Mouse (Mus musculus) lung, postnatal 14 days (tissue): ENCODE data around the gene Snx4.
"Not testable (repeated sequence)": the region's sequence is repeated elsewhere in the genome, so short reads cannot be mapped to it uniquely, and the experiment has no call there.

Experiments
- DNase-seq: peaks from one replicate; pipeline ENCODE4 v3.0.0; 2021

Snx4 gene

GRCm38 (mm10) chr16:33251194-33252051 lies at the start of gene Snx4:
Snx4 (plus strand) TSS chr16:33251442.
- peak; percentile 96 for DNase-seq

GRCm38 (mm10) chr16:33210812-33211211 lies 40.4 kb upstream of the Snx4 start:
- no peak for DNase-seq

- DNase-seq: no peak
These were observed 34.8 kb upstream of the Snx4 start for GRCm38 (mm10) chr16:33216313-33217003.

- not testable (repeated sequence) for DNase-seq
These were observed 33.6 kb upstream of the Snx4 start for GRCm38 (mm10) chr16:33217553-33218085.

GRCm38 (mm10) chr16:33222482-33222881 lies 28.8 kb upstream of the Snx4 start:
- DNase-seq: no peak

DNA sequence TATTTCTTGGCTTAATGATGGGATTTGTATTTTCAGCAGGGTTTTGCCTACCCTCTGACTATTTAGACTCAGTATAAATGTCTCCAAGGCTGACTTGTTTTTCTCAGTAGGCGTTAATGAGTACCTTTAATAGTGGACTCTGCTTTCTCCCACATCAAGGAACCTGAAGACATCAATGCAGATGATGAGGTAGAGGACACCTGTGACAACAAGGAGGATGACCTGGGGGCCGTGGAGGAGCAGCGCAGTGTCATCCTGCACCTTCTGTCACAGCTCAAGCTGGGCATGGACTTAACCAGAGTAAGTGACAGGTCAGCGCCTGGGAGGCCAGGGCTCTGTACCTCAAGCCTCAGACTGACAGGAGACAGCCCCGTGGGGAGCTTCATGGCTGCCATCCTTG lies 26.9 kb upstream of the Snx4 start:
- no peak for DNase-seq

- no peak for DNase-seq
These were observed 17.1 kb upstream of the Snx4 start for GRCm38 (mm10) chr16:33234128-33234527.

GRCm38 (mm10) chr16:33236151-33236550 lies 15.1 kb upstream of the Snx4 start:
- no peak for DNase-seq

GRCm38 (mm10) chr16:33239305-33239704 lies 11.9 kb upstream of the Snx4 start:
- no peak for DNase-seq

DNA sequence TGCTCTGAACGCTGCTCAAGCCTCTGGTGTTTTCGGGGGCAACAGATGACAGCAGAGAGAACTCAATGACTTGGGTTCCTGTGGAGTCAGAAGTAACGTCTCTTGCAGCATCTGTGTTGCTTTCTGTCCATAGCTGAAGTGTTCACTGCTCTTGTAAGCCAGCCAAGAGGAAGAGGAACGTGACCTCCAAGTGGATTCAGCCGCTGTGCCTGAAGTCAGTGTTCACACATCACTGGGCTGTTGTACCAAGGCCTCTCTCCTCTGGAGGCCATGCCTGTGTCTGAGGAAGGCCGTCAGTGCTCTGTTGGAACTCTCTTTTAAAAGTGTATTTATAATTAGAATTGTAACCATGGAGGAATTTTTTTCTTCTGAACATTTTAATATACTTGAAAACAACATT lies 9.2 kb upstream of the Snx4 start:
- DNase-seq: no peak

GRCm38 (mm10) chr16:33244136-33244691 lies 7.0 kb upstream of the Snx4 start:
- DNase-seq: no peak

DNA sequence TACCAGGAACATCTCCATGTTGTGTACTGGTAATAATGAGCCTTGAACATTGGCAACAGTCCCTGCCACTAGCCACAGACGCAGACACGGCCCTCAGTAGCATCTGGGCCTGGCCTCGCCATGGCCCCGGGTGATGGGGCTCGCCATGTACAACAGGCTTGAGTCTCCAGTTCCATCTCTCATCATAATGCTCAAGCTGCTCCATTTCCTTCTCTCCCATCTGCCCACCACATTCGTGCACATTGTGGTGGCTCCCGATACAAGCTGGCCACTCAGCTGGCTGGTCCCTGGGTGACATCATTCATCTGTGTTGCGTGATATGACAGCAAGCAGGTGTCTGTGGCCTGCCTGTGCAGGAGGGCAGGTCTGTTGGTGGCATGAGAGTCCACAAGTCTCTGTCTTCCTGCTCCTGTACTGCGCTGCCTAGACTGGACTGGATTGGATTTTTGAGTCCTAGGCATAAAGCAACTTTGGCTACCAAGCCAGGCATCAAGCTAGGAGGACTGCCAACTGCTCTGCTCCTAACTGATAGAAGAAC lies 6.2 kb upstream of the Snx4 start:
- DNase-seq: no peak

DNA sequence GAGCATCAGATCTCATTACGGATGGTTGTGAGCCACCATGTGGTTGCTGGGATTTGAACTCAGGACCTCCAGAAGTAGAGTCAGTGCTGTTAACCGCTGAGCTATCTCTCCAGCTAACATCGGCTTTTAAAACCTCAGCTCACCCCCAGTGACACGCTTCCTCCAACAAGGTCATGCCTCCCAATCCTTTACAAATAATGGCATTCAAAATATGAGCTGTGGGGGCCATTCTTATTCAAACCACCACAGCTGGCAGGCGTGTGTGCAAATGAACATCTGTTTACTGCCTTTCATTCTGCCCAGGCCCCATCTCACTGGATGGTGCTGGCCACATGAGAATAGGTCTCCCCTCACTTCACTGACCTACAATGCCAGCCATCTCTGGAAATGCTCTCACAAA lies 4.7 kb upstream of the Snx4 start:
- DNase-seq: no peak

- DNase-seq: no peak
These were observed 4.2 kb upstream of the Snx4 start for GRCm38 (mm10) chr16:33247006-33247405.

GRCm38 (mm10) chr16:33250651-33251120 lies 556 bp upstream of the Snx4 start:
- peak; percentile 46 for DNase-seq

DNA sequence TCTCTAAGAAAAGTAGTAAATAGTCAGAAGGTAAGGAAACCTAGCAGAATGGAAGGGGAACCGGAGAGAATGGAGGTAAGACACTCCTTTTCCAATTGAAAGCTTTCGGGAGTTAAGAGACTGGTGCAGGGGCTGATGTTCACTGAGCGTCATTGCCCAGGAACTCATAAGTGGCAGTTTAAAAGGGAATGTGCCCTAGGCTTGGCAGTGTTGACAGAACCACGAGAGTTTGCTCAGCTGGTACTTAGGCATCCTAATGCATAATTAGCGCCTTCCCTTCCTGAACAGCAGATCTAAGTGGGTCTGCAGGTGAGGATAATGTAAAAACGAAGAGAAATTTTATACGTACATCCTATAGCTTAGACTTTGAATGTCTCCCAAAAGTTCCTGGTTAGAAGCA lies 4.4 kb downstream of the Snx4 start:
- DNase-seq: peak; percentile 32

- no peak for DNase-seq
These were observed 7.3 kb downstream of the Snx4 start for GRCm38 (mm10) chr16:33258530-33258929.

DNA sequence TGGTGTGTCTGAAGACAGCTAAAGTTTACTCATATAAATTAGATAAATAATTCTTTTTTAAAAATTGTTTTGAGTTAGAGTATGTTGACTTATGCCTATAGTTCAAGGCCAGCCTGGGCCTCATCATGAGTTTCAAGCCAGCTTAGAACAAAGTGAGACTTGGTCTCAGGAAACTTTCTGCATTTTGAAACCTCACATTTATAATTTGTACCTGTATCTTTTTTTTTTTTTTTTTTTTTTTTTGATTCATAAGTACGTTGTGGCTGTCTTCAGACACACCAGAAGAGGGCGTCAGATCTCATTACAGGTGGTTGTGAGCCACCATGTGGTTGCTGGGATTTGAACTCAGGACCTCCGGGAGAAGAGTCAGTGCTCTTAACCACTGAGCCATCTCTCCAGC lies 8.6 kb downstream of the Snx4 start:
- DNase-seq: no peak

- DNase-seq: no peak
These were observed 9.6 kb downstream of the Snx4 start for GRCm38 (mm10) chr16:33260825-33261224.

DNA sequence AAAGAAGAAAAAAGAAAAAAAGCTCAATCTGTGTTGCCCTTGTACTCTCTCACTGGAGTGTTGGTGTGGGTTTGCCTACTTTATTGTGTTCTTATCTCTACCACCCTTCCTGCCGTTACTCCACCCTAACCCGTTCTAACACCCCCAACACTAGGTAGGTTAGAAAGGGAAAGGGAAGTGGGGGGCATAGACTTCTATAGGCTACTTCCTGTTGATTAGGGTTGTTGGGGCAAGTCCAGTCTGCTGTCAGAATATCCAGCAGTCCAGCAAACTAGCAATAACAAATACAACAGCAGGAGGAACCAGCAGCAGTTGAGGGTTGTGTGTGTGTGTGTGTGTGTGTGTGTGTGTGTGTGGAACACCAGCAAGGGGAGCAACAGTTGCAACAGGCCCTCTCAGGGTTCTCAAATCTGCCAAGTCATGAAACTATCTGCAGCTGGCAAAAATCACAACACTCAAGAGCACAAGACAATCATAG lies 10.4 kb downstream of the Snx4 start:
- peak; percentile 25 for DNase-seq

- DNase-seq: no peak
These were observed 10.9 kb downstream of the Snx4 start for GRCm38 (mm10) chr16:33262096-33262495.

- DNase-seq: no peak
These were observed 16.5 kb downstream of the Snx4 start for GRCm38 (mm10) chr16:33267616-33268253.

DNA sequence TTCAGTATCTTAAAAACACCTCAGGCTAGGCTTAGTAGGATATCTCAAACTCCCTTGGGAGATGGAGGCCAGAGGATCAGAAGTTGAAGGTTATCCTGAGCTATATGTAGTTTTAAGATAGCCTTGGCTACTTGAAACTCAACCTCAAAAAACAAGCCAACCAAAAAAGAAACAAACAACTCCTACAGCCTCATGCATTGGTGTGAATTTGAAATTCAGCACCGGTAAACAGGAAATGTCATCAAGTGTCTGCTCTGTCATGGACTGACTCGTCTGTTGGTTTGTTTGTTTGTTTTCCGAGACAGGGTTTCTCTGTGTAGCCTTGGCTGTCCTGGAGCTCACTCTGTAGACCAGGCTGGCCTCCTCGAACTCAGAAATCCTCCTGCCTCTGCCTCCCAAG lies 20.6 kb downstream of the Snx4 start:
- no peak for DNase-seq
